In the genomic region with DNA sequence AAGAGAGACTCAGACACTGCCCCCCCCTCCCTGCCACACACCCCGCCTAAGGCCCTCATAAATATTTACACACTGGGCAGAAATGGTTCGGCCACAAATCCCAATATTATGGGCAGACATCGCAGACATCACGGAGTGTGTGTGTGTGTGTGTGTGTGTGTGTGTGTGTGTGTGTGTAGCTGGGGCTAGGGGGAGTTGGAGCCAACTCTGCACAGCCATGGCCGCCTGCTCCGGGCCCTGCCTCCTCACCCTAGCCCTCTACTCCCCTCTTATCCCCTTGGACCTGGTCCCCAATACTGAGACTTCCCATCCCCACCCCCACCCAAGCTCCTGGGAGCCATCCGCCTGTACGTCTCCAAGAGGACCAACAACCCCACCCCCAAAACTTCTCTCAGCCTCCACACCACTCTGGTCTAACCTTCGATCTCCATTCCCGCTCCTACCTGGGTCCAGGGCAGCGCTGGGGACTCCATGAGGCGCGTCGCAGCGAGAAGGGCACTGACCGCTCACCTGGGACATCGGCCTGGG, we compare ENCODE assay signal across 8 mouse cellular contexts. TPM values are rescaled to one million over a fixed set of nuclear protein-coding genes. Genes with fewer than 3 reads are reported as not detected.
DNase-seq lines count a peak whose midpoint lies in the region; ATAC-seq lines count a peak whose summit lies in the region.

No protein-coding gene starts in this region.

- peaks cover 14% of the 10 kb centered on the region for H3K36me3 ChIP-seq in embryonic facial prominence, embryonic 12.5 days
- no peaks in the 10 kb centered on the region for H3K36me3 ChIP-seq in intestine, embryonic 16.5 days (ENCODE audit: control insufficient read depth, insufficient read depth, low read length)

- H3K9me3 ChIP-seq in embryonic facial prominence, embryonic 12.5 days = no peaks in the 10 kb centered on the region
- no peaks in the 10 kb centered on the region for H3K9me3 ChIP-seq in intestine, embryonic 16.5 days (ENCODE audit: control insufficient read depth, low read length)

- peaks cover 6% of the 10 kb centered on the region for H3K27me3 ChIP-seq in embryonic facial prominence, embryonic 12.5 days
- H3K27me3 ChIP-seq in intestine, embryonic 16.5 days (replicated peaks; ENCODE audit: control insufficient read depth, insufficient read depth, low read length) = no peaks in the 10 kb centered on the region

- DNase-seq in kidney, postnatal 10 days = peak; percentile 48
- DNase-seq in kidney, postnatal 14 days = no peak
- peak; percentile 21 for DNase-seq in naive thymus-derived CD4-positive, alpha-beta T cell, adult 2 months (ENCODE audit: low read depth)
- no peak for DNase-seq in layer of hippocampus, postnatal 14 days (ENCODE audit: low spot score in 2 of 2)
- DNase-seq in adrenal gland, adult (ENCODE audit: inconsistent age in 2 of 2, low spot score in 1 of 2) = no peak
- DNase-seq in urinary bladder, adult 2 months (ENCODE audit: low spot score) = no peak

- H3K27ac ChIP-seq in embryonic facial prominence, embryonic 12.5 days = peak overlapping the region; percentile 94
- peak overlapping the region; percentile 86 for H3K27ac ChIP-seq in intestine, embryonic 16.5 days (ENCODE audit: low read length)

- ATAC-seq in embryonic facial prominence, embryonic 12.5 days (ENCODE audit: insufficient number of reproducible peaks, insufficient read depth, low FRiP score, low TSS enrichment) = peak; percentile 42
- ATAC-seq in intestine, embryonic 16.5 days = peak; percentile 63

- H3K4me2 ChIP-seq in embryonic facial prominence, embryonic 12.5 days (replicated peaks) = peak overlapping the region; percentile 82
- H3K4me2 ChIP-seq in intestine, embryonic 16.5 days (ENCODE audit: low read depth, low read length) = peak overlapping the region; percentile 89

- peaks cover 49% of the 10 kb centered on the region for H3K4me1 ChIP-seq in embryonic facial prominence, embryonic 12.5 days
- H3K4me1 ChIP-seq in intestine, embryonic 16.5 days (ENCODE audit: control insufficient read depth, insufficient read depth, low read length) = peaks cover 32% of the 10 kb centered on the region

- H3K9ac ChIP-seq in embryonic facial prominence, embryonic 12.5 days = peak overlapping the region; percentile 89
- H3K9ac ChIP-seq in intestine, embryonic 16.5 days (ENCODE audit: low read depth, low read length) = peak overlapping the region; percentile 82

- WGBS in embryonic facial prominence, embryonic 12.5 days = under 1% methylated on average over 15 of the region's 17 CpGs
- 3% methylated on average over 17 of the region's 17 CpGs for WGBS in intestine, embryonic 16.5 days

- peak overlapping the region; percentile 80 for H3K4me3 ChIP-seq in embryonic facial prominence, embryonic 12.5 days
- H3K4me3 ChIP-seq in intestine, embryonic 16.5 days (ENCODE audit: low read length) = peak overlapping the region; percentile 76

RNA-seq across cellular contexts. Expression of a gene that starts 1.9 kb away (rescaled TPM):
- 35.6 and 49.2 TPM in 2 replicates for polyA plus RNA-seq in embryonic facial prominence, embryonic 12.5 days (2016; fragmentation: Nextera tagmentation; extraction: Ambion mirVana)
- 6.5 and 8.8 TPM in 2 replicates for polyA plus RNA-seq in intestine, embryonic 16.5 days (2015; fragmentation: Nextera tagmentation; extraction: Ambion mirVana)
- total RNA-seq in layer of hippocampus, postnatal 14 days (2021) = 1 to 10 TPM; 1.4 to 1.8 TPM
- polyA plus RNA-seq in urinary bladder, adult 2 months (2012; rRNA removed) = 28.5 and 36.2 TPM in 2 replicates

Comparison
In these comparisons a context has a peak if more than half of its experiments do, and no peak if none do; other contexts are left out.
1. DNase-seq: peak in kidney, postnatal 10 days (single experiment) and naive thymus-derived CD4-positive, alpha-beta T cell, adult 2 months (single experiment); none in kidney, postnatal 14 days (single experiment), layer of hippocampus, postnatal 14 days (0 of 2), adrenal gland, adult (0 of 2) and urinary bladder, adult 2 months (single experiment).